Mouse (Mus musculus) CD4-positive helper T cell, adult 2 months (primary cell): ENCODE results near the gene Prkacb.

Experiments used
- DNase-seq: peaks from one replicate; pipeline ENCODE4 v3.0.0-alpha.2; 2012; ENCODE audit warnings: low read depth, missing footprints, low spot score

The Prkacb gene

DNA sequence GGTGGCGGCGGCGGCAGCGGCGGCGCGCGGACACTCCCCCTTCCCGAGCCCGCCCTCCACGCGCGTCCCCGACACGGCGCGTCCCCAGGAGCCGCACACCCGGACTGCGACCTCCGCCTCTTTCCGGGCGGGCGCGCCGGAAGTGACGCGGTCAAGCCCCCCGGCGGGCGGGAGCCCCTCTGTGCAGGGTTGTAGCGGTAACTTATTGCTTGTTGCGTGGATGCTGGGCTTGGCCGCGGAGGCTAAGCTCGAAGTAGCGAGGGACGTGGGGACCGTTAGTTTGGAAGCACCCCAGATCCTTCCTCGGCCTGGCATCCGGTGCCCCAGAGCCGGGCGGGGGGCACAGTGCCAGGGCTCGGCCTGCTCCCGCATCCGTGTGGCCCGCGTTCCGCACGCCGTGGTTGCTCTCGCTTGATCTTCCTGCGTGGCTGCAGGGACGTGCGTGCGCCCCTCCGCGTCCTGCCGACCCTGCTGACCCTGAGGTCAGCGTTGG, at the start of gene Prkacb:
Gene Prkacb, minus strand, starts transcription at position 90 of the 493 bp plus-strand sequence.
- DNase-seq, result peak; percentile 91

GRCm38 (mm10) chr3:146860308-146860707, 47.5 kb upstream of the Prkacb start:
- no peak for DNase-seq

DNA sequence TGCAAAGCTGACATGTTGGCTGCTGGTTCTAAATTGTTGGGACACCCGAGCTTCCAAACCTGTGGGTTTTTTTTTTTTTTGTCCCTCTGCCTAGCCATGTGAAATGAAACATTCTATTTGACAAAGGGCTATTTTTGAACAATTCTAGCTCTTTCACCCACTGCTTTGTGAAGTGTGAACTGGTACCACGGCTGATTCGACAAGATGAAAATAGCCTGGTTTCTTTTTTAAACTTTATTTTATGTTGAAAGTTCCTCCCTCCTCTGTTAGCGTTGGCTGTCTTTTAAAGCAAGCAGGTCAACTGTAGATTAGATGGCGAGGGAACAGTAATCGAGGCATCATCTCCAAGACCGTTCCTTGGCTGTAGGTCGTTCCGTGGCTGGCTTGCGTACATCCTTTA, 44.6 kb upstream of the Prkacb start:
- no peak for DNase-seq

- no peak for DNase-seq
These were observed 41.8 kb upstream of the Prkacb start for GRCm38 (mm10) chr3:146854473-146855087.

DNA sequence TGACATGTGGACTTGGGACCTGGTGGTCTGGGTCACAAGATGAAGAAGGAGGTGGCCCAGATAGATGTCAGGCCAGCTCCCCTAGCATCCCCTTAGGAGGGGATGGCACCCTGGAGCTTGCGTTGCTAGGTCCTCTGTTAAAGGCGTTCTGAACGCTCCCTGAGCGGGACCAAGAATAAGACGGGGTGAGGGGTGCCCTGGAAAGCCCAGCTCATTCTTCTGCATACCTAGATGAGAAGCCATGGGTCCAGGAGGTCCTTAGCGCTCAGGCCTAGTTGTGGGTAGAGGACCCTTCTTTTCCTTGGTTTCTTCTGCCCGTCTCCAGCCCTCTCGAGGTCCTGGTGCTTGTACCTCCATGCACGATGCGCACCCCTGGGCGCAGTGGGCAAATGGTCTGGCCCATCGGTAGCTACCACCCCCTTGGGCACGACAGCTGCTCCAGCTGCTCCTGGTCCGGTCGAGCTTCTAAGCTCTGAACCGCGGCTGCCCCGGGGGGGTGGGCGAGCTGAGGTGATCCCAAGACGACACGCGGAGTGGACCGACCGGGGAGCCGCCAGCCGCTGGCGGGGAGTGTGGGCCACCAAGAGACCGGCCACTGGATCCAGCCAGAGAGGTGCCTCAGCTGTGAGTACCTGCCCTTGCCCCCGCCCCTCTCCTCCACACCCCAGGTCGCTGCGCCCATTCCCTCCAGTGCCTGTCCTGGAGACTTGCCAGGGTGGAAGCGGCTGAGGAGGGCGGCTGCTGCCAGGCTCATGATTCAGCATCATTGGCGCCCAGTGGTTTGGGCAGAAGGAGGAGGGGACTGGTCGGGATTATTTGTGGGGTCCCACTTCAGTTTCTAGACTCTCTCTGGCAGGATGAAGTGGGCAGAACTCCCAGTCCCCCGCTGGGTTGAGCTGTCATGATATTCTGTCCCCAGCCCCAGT, 39.4 kb upstream of the Prkacb start, which contains the start of gene Ttll7:
Gene Ttll7, plus strand, starts transcription at position 402 of the 926 bp plus-strand sequence.
- DNase-seq, result peak; percentile 13

DNA sequence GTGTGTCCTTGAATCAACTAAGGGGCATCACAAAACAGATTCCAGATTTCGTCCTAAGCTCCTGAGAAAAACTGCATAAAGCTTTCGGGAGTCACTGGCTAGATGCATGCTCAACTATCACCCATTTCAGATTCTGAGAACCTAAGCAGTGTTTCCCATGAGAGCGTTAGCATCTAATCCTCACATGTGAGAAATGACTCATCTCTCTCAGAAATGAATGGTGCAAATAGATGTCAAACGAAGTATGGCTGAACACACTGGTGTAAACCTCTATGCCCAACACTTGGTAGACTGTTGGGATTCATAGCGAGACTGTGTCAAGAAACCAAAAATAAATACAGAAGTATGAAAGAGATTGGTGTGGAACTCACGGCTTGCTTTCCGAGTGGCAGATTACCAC, 36.6 kb upstream of the Prkacb start:
- no peak for DNase-seq

DNA sequence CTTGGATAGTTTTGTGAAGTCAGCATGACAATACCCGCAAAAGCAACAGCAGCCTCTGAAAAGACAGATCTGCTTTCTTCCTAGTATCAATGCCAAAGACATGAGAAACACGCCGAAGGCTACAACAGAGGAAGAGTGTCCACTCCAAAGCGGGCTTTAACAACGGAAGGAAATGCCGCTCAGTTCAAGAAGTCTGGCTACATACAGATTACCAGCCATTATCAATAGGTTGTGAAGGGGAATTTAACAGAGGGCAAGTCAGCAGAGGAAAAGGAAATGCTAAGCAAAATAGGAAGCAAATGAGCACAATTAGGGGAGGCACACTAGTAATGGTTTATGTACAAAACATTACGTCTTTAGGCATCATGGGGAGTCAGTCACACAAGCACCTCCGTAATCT, 35.3 kb upstream of the Prkacb start:
- DNase-seq, result no peak

- DNase-seq, result no peak
These were observed 33.4 kb upstream of the Prkacb start for GRCm38 (mm10) chr3:146846237-146846636.

- DNase-seq, result no peak
These were observed 30.7 kb upstream of the Prkacb start for GRCm38 (mm10) chr3:146843470-146843869.

- DNase-seq, result no peak
These were observed 30.0 kb upstream of the Prkacb start for GRCm38 (mm10) chr3:146842766-146843165.

- no peak for DNase-seq
These were observed 7.9 kb upstream of the Prkacb start for GRCm38 (mm10) chr3:146820718-146821117.

DNA sequence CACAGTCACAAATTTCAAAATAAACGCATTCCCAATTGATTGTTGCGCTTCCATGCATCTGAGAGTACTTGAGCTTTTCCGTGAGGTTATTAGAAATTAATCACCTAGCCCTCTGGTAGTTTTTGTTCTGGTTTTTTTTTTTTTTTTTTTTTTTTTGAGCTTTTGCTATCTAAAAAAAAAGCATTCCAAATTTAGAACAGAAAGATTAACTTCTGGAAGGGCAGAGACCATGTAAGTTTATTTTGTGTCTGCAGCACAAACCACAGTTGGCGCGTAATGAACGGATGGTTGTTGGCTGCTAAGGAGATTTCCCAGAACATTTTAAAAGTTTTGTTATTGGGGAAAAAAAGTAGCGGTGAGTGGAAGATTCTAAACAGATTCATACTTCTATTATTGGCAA, 834 bp upstream of the Prkacb start:
- DNase-seq, result no peak

- DNase-seq, result no peak
These were observed 530 bp downstream of the Prkacb start for GRCm38 (mm10) chr3:146812041-146812878.

GRCm38 (mm10) chr3:146793554-146794257, 19.1 kb downstream of the Prkacb start:
- DNase-seq, result no peak

GRCm38 (mm10) chr3:146792144-146792748, 20.5 kb downstream of the Prkacb start:
- DNase-seq, result no peak

GRCm38 (mm10) chr3:146784233-146784632, 28.6 kb downstream of the Prkacb start:
- no peak for DNase-seq

- DNase-seq, result peak; percentile 73
These were observed 29.1 kb downstream of the Prkacb start for GRCm38 (mm10) chr3:146783645-146784225.

DNA sequence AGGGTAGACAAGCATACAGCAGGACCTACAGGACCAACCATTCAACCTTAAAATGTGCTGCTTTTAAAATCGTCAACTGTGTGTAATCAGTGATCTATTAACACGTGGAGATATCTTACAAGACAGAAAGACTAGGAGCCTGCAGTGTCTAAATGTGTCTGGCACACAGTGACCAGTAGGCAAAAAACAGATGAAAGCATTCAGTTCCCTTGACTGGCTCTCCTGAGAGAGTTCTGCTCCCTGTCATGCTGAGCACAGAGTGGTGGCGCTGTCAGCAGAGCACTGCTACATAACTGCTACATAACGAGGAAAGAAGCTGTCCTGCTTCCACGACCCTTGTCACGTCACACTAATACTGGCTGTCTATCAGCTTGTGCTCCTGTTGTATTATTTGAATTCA, 30.2 kb downstream of the Prkacb start:
- no peak for DNase-seq

- DNase-seq, result peak; percentile 72
These were observed 31.7 kb downstream of the Prkacb start for GRCm38 (mm10) chr3:146781131-146781530.

- no peak for DNase-seq
These were observed 32.5 kb downstream of the Prkacb start for GRCm38 (mm10) chr3:146780241-146780640.
